Mouse (Mus musculus) MEL (cell line): Measurements from ENCODE around the gene Procr. TPM values are rescaled to one million over a fixed set of nuclear protein-coding genes. Genes with fewer than 3 reads are reported as not detected.

Experiments used
- DNase-seq: peaks from one replicate; pipeline ENCODE4 v3.0.0; 2011; ENCODE audit warnings: low read depth, low spot score
- H3K27ac ChIP-seq: 2 replicates; pipeline ENCODE4 v1.5.1; 2012; ENCODE audit warnings: low read depth, mild to moderate bottlenecking, control low read depth, low read length, moderate library complexity; ENCODE audit not compliant: control insufficient read depth
- H3K27me3 ChIP-seq, 2 experiments: fragments of 150-350 bp in 1 of 2; sonication (generic) in 1 of 2; 2 replicates each; pipeline ENCODE4 v1.6.1; 2012; ENCODE audit warnings: low read length in 2 of 2, mild to moderate bottlenecking in 2 of 2, improper control_type of control experiment in 1 of 2, moderate library complexity in 1 of 2; ENCODE audit not compliant: insufficient read depth in 2 of 2, control insufficient read depth in 1 of 2
- H3K36me3 ChIP-seq, 2 experiments: 2 replicates each; pipeline ENCODE4 v1.6.1; 2012 to 2014; ENCODE audit warnings: low read length in 2 of 2, improper control_type of control experiment in 1 of 2, inconsistent platforms in 1 of 2, mild to moderate bottlenecking in 1 of 2; ENCODE audit not compliant: insufficient read depth in 2 of 2, control insufficient read depth in 1 of 2
- H3K4me1 ChIP-seq, 2 experiments: fragments of 150-350 bp in 1 of 2; sonication (generic) in 1 of 2; 2 replicates each; pipeline ENCODE4 v1.6.1; 2012; ENCODE audit warnings: low read length in 2 of 2, improper control_type of control experiment in 1 of 2, mild to moderate bottlenecking in 1 of 2; ENCODE audit not compliant: insufficient read depth in 2 of 2, control insufficient read depth in 1 of 2
- H3K4me3 ChIP-seq, 2 experiments: fragments of 150-350 bp in 1 of 2; sonication (generic) in 1 of 2; 2 replicates each; pipeline ENCODE4 v1.5.1; 2012; ENCODE audit warnings: low read depth in 2 of 2, low read length in 2 of 2, mild to moderate bottlenecking in 2 of 2, moderate library complexity in 2 of 2, control low read depth in 1 of 2, improper control_type of control experiment in 1 of 2; ENCODE audit not compliant: control insufficient read depth in 1 of 2, insufficient read depth in 1 of 2
- H3K79me2 ChIP-seq: 2 replicates; pipeline ENCODE4 v1.6.1; 2012; ENCODE audit warnings: mild to moderate bottlenecking, low read length, moderate library complexity; ENCODE audit not compliant: control insufficient read depth, poor library complexity, insufficient read depth
- H3K9ac ChIP-seq: 2 replicates; pipeline ENCODE4 v1.6.1; 2012; ENCODE audit warnings: low read depth, mild to moderate bottlenecking, control low read depth, low read length, moderate library complexity; ENCODE audit not compliant: control insufficient read depth, poor library complexity, severe bottlenecking
- H3K9me3 ChIP-seq: fragments of 150-350 bp; sonication (generic); replicated peaks from 2 replicates; pipeline ENCODE4 v1.6.1; 2012; ENCODE audit warnings: mild to moderate bottlenecking, low read length, improper control_type of control experiment, moderate library complexity; ENCODE audit not compliant: insufficient read depth
- CHD1 ChIP-seq: IDR thresholded peaks from 2 replicates; pipeline ENCODE4 v1.6.1; 2012; ENCODE audit warnings: low read depth, mild to moderate bottlenecking, inconsistent platforms, low read length, improper control_type of control experiment
- CHD2 ChIP-seq: IDR thresholded peaks from 2 replicates; pipeline ENCODE4 v1.6.1; 2011; ENCODE audit warnings: low read length, improper control_type of control experiment
- E2F4 ChIP-seq: IDR thresholded peaks from 2 replicates; pipeline ENCODE4 v1.6.1; 2011; ENCODE audit warnings: low read depth, low read length, improper control_type of control experiment, borderline replicate concordance
- EP300 ChIP-seq, 2 experiments: IDR thresholded peaks; 2 replicates each; pipeline ENCODE4 v1.6.1; 2011; ENCODE audit warnings: improper control_type of control experiment in 2 of 2, low read length in 2 of 2, low read depth in 1 of 2, mild to moderate bottlenecking in 1 of 2
- GABPA ChIP-seq: IDR thresholded peaks from 2 replicates; pipeline ENCODE4 v1.6.1; 2012; ENCODE audit warnings: low read depth, mild to moderate bottlenecking, inconsistent platforms, low read length, improper control_type of control experiment, moderate library complexity
- MAX ChIP-seq: IDR thresholded peaks from 2 replicates; pipeline ENCODE4 v1.6.1; 2011; ENCODE audit warnings: low read length, improper control_type of control experiment
- MAZ ChIP-seq: IDR thresholded peaks from 2 replicates; pipeline ENCODE4 v1.6.1; 2012; ENCODE audit warnings: low read depth, mild to moderate bottlenecking, inconsistent platforms, low read length, improper control_type of control experiment
- MEF2A ChIP-seq: IDR thresholded peaks from 2 replicates; pipeline ENCODE4 v1.6.1; 2014; ENCODE audit warnings: low read depth, mild to moderate bottlenecking, inconsistent platforms, low read length, improper control_type of control experiment; ENCODE audit not compliant: poor library complexity, insufficient replicate concordance, severe bottlenecking; ENCODE audit errors: extremely low read depth
- MXI1 ChIP-seq: IDR thresholded peaks from 2 replicates; pipeline ENCODE4 v1.6.1; 2011; ENCODE audit warnings: mild to moderate bottlenecking, low read depth, low read length, improper control_type of control experiment
- MYC ChIP-seq: IDR thresholded peaks from 2 replicates; pipeline ENCODE4 v1.6.1; 2011; ENCODE audit warnings: low read depth, mild to moderate bottlenecking, low read length, improper control_type of control experiment, moderate library complexity
- NRF1 ChIP-seq: IDR thresholded peaks from 2 replicates; pipeline ENCODE4 v1.6.1; 2014; ENCODE audit warnings: low read depth, mild to moderate bottlenecking, inconsistent platforms, low read length, improper control_type of control experiment, moderate library complexity; ENCODE audit not compliant: poor library complexity, insufficient read depth, severe bottlenecking
- POLR2A ChIP-seq, 2 experiments: IDR thresholded peaks; 2 replicates each; pipeline ENCODE4 v1.6.1; 2011 to 2012; ENCODE audit warnings: low read length in 2 of 2, mild to moderate bottlenecking in 2 of 2, control low read depth in 1 of 2, improper control_type of control experiment in 1 of 2, low read depth in 1 of 2, moderate library complexity in 1 of 2; ENCODE audit not compliant: control insufficient read depth in 1 of 2, insufficient read depth in 1 of 2, poor library complexity in 1 of 2
- RCOR1 ChIP-seq: IDR thresholded peaks from 2 replicates; pipeline ENCODE4 v1.6.1; 2012; ENCODE audit warnings: low read depth, mild to moderate bottlenecking, inconsistent platforms, low read length, improper control_type of control experiment
- SIN3A ChIP-seq: IDR thresholded peaks from 2 replicates; pipeline ENCODE4 v1.6.1; 2012; ENCODE audit warnings: low read length, improper control_type of control experiment, inconsistent platforms
- SMC3 ChIP-seq: IDR thresholded peaks from 2 replicates; pipeline ENCODE4 v1.6.1; 2011; ENCODE audit warnings: low read depth, low read length, improper control_type of control experiment
- TAL1 ChIP-seq: IDR thresholded peaks from 2 replicates; pipeline ENCODE4 v1.6.1; 2012; ENCODE audit warnings: mild to moderate bottlenecking, inconsistent platforms, low read length, moderate library complexity, mixed read lengths
- USF1 ChIP-seq: IDR thresholded peaks from 2 replicates; pipeline ENCODE4 v1.6.1; 2014; ENCODE audit warnings: low read depth, mild to moderate bottlenecking, inconsistent platforms, low read length, improper control_type of control experiment, moderate library complexity
- USF2 ChIP-seq, 2 experiments: IDR thresholded peaks; 2 replicates each; pipeline ENCODE4 v1.6.1; 2011 to 2012; ENCODE audit warnings: improper control_type of control experiment in 2 of 2, low read length in 2 of 2, borderline replicate concordance in 1 of 2, inconsistent platforms in 1 of 2, low read depth in 1 of 2, mild to moderate bottlenecking in 1 of 2; ENCODE audit not compliant: insufficient read depth in 1 of 2
- ZKSCAN1 ChIP-seq: IDR thresholded peaks from 2 replicates; pipeline ENCODE4 v1.6.1; 2012; ENCODE audit warnings: low read depth, mild to moderate bottlenecking, inconsistent platforms, low read length, improper control_type of control experiment, moderate library complexity
- ZMIZ1 ChIP-seq: IDR thresholded peaks from 2 replicates; pipeline ENCODE4 v1.6.1; 2012; ENCODE audit warnings: low read depth, mild to moderate bottlenecking, inconsistent platforms, low read length, improper control_type of control experiment, moderate library complexity
- polyA plus RNA-seq, 2 experiments: library from polyadenylated mRNA; stranded (reverse) in 1 of 2; unstranded in 1 of 2; fragments of >175 nt in 1 of 2; fragments of >200 nt in 1 of 2; gene quantifications; 2 replicates each; pipeline versions ENCODE4 v1.2.1 to v1.2.4; 2012; ENCODE audit warnings: low replicate concordance in 2 of 2, low read depth in 1 of 2; ENCODE audit not compliant: insufficient read length in 2 of 2, insufficient read depth in 1 of 2, missing spikeins in 1 of 2
- total RNA-seq: library from RNA; depleted of rRNA; stranded (reverse); fragments of 300-350 nt; gene quantifications from 2 replicates; pipeline ENCODE4 v1.2.3, GENCODE M21; 2012

Gene Procr
- total and polyA plus RNA-seq, 3 experiments: 0.15 TPM; not detected in 2

- Histone ChIP-seq H3K4me3 (no peak overlapping the region), H3K79me2 (no peaks in the 10 kb centered on the region), H3K36me3 (peaks cover 0 to 3% of the 10 kb centered on the region in 2 experiments; a peak in 3 of 4 replicates), H3K9me3 (no peaks in the 10 kb centered on the region), H3K27ac (no peak overlapping the region), H3K27me3 (no peaks in the 10 kb centered on the region), H3K4me1 (peaks cover 0 to 14% of the 10 kb centered on the region in 2 experiments; a peak in 2 of 4 replicates), H3K9ac (no peak overlapping the region)
- no peak for DNase-seq
- no peak for TF ChIP-seq POLR2A (IDR thresholded peaks at IDR 0.05; ENCODE audit: control insufficient read depth in 1 of 2, insufficient read depth in 1 of 2, low read depth in 1 of 2, low read length in 2 of 2, poor library complexity in 1 of 2)
- no peak for TF ChIP-seq MAX
- TF ChIP-seq USF1: no peak
- no peak for TF ChIP-seq CHD2
- no peak for TF ChIP-seq SIN3A
- TF ChIP-seq RCOR1: no peak
- no peak for TF ChIP-seq MYC
- TF ChIP-seq MAZ: no peak
- no peak for TF ChIP-seq EP300 (IDR thresholded peaks at IDR 0.05; ENCODE audit: low read depth in 1 of 2, low read length in 2 of 2)
- no peak for TF ChIP-seq MXI1
- TF ChIP-seq CHD1: no peak
- TF ChIP-seq ZKSCAN1: no peak
- no peak for TF ChIP-seq MEF2A
- TF ChIP-seq TAL1: no peak
- no peak for TF ChIP-seq E2F4
- TF ChIP-seq SMC3: no peak
Measured at GRCm38 (mm10) chr2:155726302-155726701, 24.6 kb upstream of the Procr start.

- Histone ChIP-seq H3K36me3 (peaks cover 0 to 3% of the 10 kb centered on the region in 2 experiments; a peak in 3 of 4 replicates), H3K27ac (no peak overlapping the region), H3K27me3 (0 out of 4 replicates have a peak, but pooled peaks cover 0 to 1% of the 10 kb centered on the region in 2 experiments), H3K4me3 (no peak overlapping the region; a peak in 1 of 4 replicates), H3K79me2 (no peaks in the 10 kb centered on the region), H3K4me1 (peaks cover 0 to 14% of the 10 kb centered on the region in 2 experiments; a peak in 2 of 4 replicates), H3K9ac (no peak overlapping the region), H3K9me3 (no peaks in the 10 kb centered on the region)
- TF ChIP-seq ZMIZ1 (no peak), MAX (no peak), GABPA (no peak), MAZ (no peak), NRF1 (no peak), USF2 (IDR thresholded peaks at IDR 0.05; ENCODE audit: borderline replicate concordance in 1 of 2, insufficient read depth in 1 of 2, low read depth in 1 of 2, low read length in 2 of 2) (no peak), MXI1 (no peak)
- DNase-seq: no peak
Measured at GRCm38 (mm10) chr2:155727764-155728395, 23.0 kb upstream of the Procr start.
